Mouse (Mus musculus) kidney, adult 18-20 months (tissue): ENCODE data around the gene Oprm1.

ENCODE experiments used
- DNase-seq: peaks from one replicate; pipeline ENCODE4 v3.0.0; 2021

Oprm1 gene

GRCm38 (mm10) chr10:6896659-6897303 lies 138.5 kb downstream of the Oprm1 start:
- no peak for DNase-seq

DNA sequence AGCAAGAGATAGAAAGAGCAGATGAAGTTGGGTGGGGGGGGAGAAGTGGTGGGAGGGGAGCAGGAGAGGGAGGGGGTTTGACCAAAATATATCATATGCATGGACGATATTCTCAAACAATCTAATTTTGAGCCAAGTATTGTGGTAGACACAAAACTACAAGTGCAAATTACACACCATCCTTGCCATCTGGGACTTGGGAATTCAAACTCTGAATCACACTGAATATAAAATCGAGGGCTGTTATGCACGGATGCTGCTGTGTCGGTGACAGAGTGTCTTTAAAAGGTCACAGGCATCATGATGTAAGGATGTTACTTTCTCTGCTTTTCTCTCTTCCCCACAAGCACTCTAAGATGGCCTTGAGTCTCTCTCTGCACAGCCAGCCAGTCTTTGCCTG lies 141.8 kb downstream of the Oprm1 start:
- no peak for DNase-seq

DNA sequence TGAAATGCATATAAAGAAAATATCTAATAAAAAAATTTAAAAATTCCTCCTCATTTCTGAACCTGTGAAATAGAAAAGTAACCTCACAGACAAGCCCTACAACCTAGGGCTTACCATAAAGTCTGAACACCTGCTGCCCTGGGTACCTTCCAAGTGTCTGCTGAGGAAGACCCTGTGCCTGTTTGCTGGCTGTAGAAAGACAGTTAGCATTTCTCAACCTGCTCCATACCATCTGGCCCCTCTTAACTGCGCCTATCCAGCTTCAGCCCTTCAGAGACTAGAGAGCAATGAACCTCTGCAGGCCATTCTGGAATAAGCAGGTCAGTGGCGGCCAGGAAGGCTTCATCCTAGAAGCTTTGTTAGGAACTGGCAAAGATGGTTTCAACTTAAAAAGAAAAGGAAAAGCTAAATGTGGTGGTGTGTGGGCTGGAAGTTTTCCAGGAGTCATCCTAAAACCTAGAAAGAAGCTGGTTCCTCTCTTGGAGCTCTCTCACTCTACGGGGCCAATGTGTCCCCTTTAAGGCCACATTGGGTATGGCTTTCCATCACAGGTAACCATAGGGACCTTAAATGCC lies 143.6 kb downstream of the Oprm1 start:
- no peak for DNase-seq

DNA sequence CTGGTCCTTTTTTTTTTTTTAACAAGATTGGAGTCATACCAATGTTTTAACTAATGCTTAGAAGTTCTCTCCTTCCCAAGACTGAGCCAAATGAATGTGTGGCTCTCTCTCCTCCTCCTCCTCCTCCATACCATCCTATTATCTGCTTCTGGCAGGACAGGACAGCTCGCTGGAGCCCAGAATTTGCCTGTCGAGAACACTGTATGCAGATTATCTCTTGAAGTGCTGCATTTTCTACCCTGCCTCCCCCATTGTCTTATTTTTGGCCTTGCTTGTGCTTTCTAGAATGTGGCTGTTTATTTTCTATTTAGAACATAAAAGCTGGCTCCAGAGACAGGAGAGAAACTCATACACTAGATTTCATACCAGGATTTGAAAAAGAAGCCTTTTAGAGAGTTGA lies 151.5 kb downstream of the Oprm1 start:
- no peak for DNase-seq

- DNase-seq, result no peak
Measured at GRCm38 (mm10) chr10:6915991-6916390, 157.7 kb downstream of the Oprm1 start.

DNA sequence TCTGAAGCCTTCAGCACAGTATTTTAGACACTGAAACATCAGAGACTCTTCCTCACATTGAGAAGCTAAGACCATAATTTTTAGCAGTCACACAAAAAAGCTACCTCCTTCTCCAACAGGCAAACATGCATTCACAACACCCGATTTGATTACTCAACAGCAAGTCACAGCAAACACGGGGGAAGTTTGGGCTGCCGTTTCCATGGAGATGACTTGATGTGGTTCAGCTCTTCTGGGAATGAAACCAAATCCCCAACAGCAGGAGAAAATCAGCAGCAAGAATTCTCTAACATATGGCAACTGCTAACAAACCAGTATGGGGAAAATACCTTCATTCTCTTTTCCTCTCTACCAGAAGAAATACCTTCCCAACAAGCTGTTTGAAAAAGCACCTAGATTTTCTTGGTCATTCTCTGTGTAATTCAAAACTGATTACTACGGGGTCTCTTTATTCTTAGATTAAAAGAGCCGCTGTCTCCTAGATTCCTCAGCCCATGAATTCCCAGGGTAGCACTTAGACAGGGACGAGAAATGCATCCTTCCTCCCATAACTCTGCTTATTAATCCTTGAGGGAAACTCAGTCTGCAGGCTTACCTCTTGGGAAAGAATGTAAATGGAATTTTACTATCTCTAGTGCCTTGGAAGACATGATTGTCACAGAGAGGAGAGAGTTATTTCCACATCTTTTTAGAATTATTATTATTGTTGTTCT lies 158.4 kb downstream of the Oprm1 start:
- no peak for DNase-seq

GRCm38 (mm10) chr10:6926724-6927123 lies 168.4 kb downstream of the Oprm1 start:
- DNase-seq, result no peak

DNA sequence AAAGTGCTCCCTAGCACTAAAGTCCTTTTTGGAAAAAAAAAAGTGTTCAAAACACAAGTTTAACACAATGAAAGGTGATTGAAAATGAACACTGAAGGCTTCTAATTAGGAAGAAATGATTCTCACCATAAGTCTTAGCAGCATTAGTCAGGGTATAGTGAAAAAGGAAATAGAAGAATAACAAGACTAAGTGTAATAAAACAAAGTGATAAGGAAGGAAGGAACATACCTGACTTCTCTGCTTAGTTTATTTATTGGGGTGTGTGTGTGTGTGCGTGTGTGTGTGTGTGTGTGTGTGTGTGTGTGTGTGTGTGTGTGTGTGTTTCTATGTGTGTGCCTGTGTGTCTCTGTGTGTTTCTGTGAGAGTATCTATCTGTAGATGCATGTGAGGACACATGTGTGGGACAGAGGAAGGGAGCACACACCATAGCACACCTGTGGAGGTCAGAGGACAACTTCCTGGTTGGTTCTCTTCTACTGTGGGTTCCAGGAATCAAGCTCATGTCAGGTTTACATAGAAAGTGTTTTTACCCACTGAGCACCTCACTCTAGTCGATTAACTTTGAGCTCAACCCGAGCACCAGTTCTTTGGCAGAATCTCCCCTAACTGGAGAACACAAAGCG lies 169.4 kb downstream of the Oprm1 start:
- DNase-seq, result no peak

GRCm38 (mm10) chr10:6928905-6929304 lies 170.6 kb downstream of the Oprm1 start:
- no peak for DNase-seq

- no peak for DNase-seq
Measured at GRCm38 (mm10) chr10:6930398-6930797, 172.1 kb downstream of the Oprm1 start.

GRCm38 (mm10) chr10:6930889-6931288 lies 172.6 kb downstream of the Oprm1 start:
- DNase-seq, result no peak

DNA sequence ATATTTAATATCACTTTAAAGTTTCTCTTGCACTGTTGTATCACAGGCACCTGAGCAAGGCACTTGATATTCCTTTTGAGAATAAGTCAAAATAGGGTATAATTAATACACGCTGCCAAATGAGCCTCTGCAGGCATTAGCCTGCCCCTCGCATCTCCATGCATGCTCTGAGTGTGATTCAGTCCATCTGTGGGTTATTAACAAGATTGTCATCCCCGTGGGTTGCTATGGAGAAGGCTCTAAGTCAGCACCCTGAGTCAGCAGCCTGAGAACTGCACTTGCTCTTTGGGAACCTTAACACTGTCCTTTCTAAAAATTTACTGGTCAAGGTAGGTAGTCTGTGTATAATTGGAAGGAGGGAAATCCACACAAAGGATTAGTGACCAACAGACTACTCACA lies 176.5 kb downstream of the Oprm1 start:
- no peak for DNase-seq

DNA sequence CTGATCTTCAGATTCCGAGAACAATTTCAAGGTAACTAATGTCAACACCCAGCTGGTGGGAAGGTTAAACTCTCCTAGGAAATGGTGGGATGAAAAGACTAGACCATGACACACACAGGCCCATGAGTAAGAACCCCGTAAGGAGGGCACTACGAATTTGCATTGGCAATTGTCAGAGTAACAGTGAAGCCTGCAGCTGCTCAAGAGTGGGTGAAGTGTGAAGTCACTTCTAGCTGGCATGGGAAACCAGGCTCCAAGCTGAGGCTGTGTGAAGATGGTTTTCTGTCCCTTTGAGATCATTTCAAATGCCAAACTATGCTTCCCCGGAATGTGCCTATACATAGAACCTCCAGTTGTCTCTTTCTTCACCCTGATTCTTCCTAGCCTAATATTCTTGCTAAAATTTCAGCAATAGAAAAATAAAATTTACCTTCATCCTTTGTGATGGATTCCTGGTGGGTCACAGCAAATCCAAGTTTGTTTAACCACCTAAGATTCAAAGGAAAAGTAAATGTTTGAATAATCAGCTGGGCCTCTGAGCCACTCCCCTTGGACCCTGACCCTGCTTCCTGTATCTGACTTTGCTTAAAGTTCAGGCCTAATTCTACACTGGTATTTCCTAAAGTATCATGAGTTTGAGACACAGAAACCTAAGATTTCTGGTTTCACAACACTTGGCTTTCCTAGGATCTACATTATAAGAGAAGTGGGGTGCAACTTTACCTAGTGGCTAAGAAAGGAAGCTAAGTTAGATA lies 178.5 kb downstream of the Oprm1 start:
- no peak for DNase-seq

DNA sequence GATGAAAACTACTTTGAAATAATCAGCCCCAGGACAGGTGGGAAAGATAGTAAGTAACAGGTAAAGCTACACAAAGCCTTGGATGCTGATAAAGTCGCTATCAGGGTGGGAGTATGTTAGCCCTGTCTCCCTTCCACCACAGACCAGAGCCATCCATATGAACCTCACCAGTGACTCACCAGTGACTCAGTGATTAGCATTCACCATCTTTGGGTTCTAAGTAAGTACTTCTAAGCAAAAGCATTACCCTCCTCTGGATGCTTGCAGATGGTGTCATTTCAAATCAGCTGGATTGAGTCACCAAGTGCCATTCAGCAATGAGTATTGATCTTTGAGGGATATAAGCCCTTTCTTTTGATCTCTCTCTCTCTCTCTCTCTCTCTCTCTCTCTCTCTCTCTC lies 194.8 kb downstream of the Oprm1 start:
- DNase-seq, result no peak

- DNase-seq, result no peak
Measured at GRCm38 (mm10) chr10:6954533-6954932, 196.2 kb downstream of the Oprm1 start.

DNA sequence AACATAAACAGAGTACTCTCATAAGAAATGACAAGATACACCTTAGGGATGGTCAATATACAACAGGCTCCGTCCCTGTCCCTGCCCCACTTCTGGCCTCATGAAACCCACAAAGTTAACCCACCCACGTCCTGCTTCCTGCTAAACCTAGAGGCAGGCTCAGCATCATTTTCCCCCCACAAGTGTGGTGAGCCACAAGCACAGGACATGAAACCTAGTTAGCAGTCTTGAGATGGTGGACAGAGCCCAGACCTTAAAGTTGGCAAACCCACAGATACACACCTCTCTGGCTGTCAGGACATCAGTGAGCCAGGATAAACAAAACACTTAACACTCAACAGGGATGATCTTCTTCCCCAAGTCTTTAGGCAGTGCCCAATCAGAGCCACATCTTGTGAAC lies 198.1 kb downstream of the Oprm1 start:
- no peak for DNase-seq

DNA sequence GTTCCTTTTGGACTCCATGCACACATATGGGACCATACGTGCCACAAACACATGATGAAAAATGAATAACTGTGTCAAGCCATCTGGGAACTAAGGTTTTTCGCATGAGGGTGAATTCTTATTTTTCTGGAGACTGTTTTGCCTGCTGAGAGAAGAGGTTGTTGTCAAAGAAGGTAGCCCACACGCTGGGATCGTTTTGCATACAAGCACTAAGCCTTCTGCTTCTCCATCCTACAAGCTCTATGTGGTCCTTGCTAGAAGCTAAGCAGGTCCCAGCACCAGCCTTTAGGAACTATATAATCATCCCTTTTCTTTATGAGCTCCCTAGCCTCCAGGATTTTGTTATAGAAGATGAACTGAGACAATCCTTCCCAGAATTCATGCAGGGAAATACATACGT lies 200.5 kb downstream of the Oprm1 start:
- DNase-seq, result no peak

- no peak for DNase-seq
Measured at GRCm38 (mm10) chr10:6967588-6968242, 209.4 kb downstream of the Oprm1 start.

DNA sequence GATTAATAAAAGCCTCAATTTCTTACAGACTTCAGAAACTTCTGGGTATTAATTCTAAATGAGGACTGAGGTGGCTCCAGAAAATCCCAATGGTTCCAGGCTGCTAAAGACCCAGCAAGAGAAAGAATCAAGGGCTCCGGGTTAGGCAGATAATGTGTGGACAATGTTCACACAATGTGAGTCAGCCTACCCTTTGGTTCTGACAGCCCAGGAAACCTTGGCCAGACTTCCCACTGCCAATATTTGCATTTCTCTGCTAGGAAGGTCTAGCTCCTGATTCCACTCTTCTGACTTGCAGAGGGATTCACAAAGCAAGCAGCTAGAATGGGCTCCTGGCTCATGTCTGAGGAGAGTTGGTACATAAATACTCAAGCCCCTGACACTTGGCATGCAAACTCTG lies 210.0 kb downstream of the Oprm1 start:
- DNase-seq, result no peak

DNA sequence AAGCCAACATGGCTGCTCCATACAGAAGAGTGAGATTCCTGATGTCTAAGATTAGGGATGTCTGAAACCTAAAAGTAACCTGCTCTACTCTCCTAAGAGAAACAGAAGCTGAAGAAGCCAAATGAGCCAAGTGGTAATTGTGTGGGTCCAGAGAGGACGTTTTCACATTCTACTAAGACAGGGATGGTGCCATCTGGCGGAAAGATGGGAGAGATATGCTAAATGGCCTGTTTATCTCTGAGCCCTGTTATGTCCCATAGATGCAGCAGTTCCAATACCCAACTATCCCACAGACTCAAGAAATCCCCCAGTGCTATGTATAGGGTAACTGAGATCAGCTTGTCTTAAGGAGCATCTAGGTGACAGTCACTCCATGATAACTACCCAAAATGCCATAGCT lies 219.5 kb downstream of the Oprm1 start:
- no peak for DNase-seq

DNA sequence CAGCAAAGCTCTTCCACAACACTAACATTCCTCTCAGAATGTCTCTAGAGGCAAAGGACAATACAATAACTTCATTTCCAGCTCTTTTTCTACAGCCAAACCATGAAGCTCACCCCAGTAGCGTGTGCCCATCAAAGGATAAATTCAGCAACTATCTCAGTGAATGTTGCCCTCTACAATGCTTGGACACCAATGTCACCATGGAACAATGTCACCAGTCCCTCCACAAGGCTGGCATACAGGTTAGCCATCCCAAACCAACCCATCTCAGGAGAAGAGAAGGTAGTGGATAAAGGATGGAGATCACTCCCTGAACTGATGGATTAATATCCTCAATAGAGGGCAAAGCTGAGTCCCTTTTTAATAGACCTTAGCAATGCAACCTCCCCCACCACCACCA lies 220.4 kb downstream of the Oprm1 start:
- no peak for DNase-seq

DNA sequence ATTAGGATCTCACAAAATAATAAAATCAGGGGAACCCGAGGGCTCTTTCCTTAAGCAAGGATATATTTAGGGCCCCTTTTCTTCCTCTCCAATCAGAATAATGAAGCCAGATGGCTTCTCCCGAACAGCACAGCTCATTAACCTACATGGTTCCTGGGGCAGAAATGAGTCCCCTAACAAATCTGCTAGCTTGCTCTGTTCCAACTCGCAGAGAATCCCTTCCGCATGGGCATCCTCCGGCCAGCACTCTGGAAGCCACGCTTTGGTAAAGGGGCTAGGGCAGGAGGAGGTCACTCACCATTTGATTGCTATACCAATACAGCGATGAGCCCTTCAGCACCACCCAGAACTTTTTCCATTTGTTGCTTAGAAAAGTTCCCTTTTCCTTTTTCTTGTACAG lies 220.9 kb downstream of the Oprm1 start:
- DNase-seq, result no peak

- DNase-seq, result no peak
Measured at GRCm38 (mm10) chr10:6979789-6980188, 221.5 kb downstream of the Oprm1 start.
